Mouse (Mus musculus) small intestine, adult 2 months (tissue): ENCODE data around the gene Myl3.

Source experiments
- CTCF ChIP-seq: fragments of 200-500 bp; IDR thresholded peaks from 2 replicates; pipeline ENCODE4 v1.5.1; 2012; ENCODE audit warnings: low read depth, mild to moderate bottlenecking, control low read depth, inconsistent platforms, low read length, moderate library complexity, mixed read lengths; ENCODE audit not compliant: insufficient replicate concordance, insufficient read length; ENCODE audit errors: extremely low read depth
- POLR2A ChIP-seq: fragments of 200-500 bp; IDR thresholded peaks from 2 replicates; pipeline ENCODE4 v1.6.1; 2012; ENCODE audit warnings: low read depth, mild to moderate bottlenecking, control low read depth, inconsistent platforms, low read length, moderate library complexity

DNA sequence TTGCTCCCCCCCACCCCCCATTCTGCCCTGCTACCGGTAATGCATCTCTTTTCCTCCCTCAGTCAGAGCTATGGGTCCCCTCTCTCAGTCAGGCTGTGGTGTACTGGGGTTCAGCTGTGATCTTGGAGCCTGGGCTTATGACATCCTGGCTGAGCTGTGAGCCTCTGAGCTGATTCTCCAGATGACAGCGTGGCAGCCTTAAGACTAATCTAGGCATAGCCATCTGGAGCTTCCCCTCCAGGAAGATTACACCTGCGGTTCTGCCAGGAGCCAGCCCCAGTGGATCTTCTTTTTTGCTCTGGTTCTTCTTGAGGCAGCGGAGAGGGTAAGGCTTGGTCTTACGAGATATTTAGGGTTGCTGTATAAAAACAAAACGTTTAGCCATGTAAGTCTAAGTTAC lies 29.7 kb upstream of the Myl3 start:
- TF ChIP-seq POLR2A (no peak), CTCF (no peak)
